Mouse (Mus musculus): Measurements from ENCODE around the gene Slc25a39. TPM values are rescaled to one million over a fixed set of nuclear protein-coding genes. Genes with fewer than 3 reads are reported as not detected.
"Not testable (repeated sequence)": the region's sequence is repeated elsewhere in the genome, so short reads cannot be mapped to it uniquely, and the experiment has no call there.

Slc25a39 gene
- polyA plus RNA-seq, 1 experiment from 2014 or later: 174 TPM

- WGBS: 19% methylated on average over 15 of the region's 15 CpGs
- H3K9me3 ChIP-seq: no peaks in the 10 kb centered on the region
- H3K27me3 ChIP-seq: peaks cover 44% of the 10 kb centered on the region
- ATAC-seq (ENCODE audit: insufficient number of reproducible peaks, insufficient read depth, low FRiP score, low TSS enrichment, low read depth): 0 out of 2 replicates have a peak, but pooled peaks have one; percentile 12
- peak overlapping the region; percentile 90 for H3K4me2 ChIP-seq
- H3K27ac ChIP-seq: no peak overlapping the region
- peaks cover 26% of the 10 kb centered on the region for H3K4me1 ChIP-seq (replicated peaks)
- H3K9ac ChIP-seq (replicated peaks): peak overlapping the region; percentile 40; the same call in 1 of the 2 replicates
- H3K4me3 ChIP-seq (replicated peaks): peak overlapping the region; percentile 44
- no peaks in the 10 kb centered on the region for H3K36me3 ChIP-seq
Measured at GRCm38 (mm10) chr11:102392441-102393237, 15.1 kb downstream of the Slc25a39 start.

- H3K4me2 ChIP-seq; H3K9me3 ChIP-seq; H3K9ac ChIP-seq (replicated peaks); ATAC-seq (ENCODE audit: insufficient number of reproducible peaks, insufficient read depth, low FRiP score, low TSS enrichment, low read depth); H3K36me3 ChIP-seq; H3K4me3 ChIP-seq (replicated peaks); H3K27ac ChIP-seq: not testable (repeated sequence)
- Histone ChIP-seq H3K4me1 (replicated peaks) (peaks cover 19% of the 10 kb centered on the region), H3K27me3 (peaks cover 17% of the 10 kb centered on the region)
- WGBS: 97% methylated on average over 4 of the region's 5 CpGs
Measured at GRCm38 (mm10) chr11:102389436-102389835, 18.3 kb downstream of the Slc25a39 start.

- no peaks in the 10 kb centered on the region for H3K36me3 ChIP-seq
- 65% methylated on average over 5 of the region's 5 CpGs for WGBS
Measured at GRCm38 (mm10) chr11:102386121-102386520, 21.6 kb downstream of the Slc25a39 start.

GRCm38 (mm10) chr11:102385075-102385474 is 22.7 kb downstream of the Slc25a39 start:
- H3K4me1 ChIP-seq (replicated peaks): no peaks in the 10 kb centered on the region
- H3K9me3 ChIP-seq: no peaks in the 10 kb centered on the region
- no peaks in the 10 kb centered on the region for H3K36me3 ChIP-seq
- 46% methylated on average over 4 of the region's 4 CpGs for WGBS
- H3K4me3 ChIP-seq (replicated peaks): no peak overlapping the region
- no peak overlapping the region for H3K4me2 ChIP-seq
- H3K27me3 ChIP-seq: 0 out of 2 replicates have a peak, but pooled peaks cover 5% of the 10 kb centered on the region
- no peak overlapping the region for H3K9ac ChIP-seq (replicated peaks)
- H3K27ac ChIP-seq: no peak overlapping the region
- no peak for ATAC-seq (ENCODE audit: insufficient number of reproducible peaks, insufficient read depth, low FRiP score, low TSS enrichment, low read depth)

More at GRCm38 (mm10) chr11:102386121-102386520, 21.6 kb downstream of the Slc25a39 start:
- Histone ChIP-seq H3K4me1 (replicated peaks) (no peaks in the 10 kb centered on the region), H3K9ac (replicated peaks) (no peak overlapping the region), H3K4me3 (replicated peaks) (no peak overlapping the region), H3K27ac (no peak overlapping the region), H3K4me2 (no peak overlapping the region), H3K9me3 (no peaks in the 10 kb centered on the region), H3K27me3 (0 out of 2 replicates have a peak, but pooled peaks cover 5% of the 10 kb centered on the region)
- ATAC-seq (ENCODE audit: insufficient number of reproducible peaks, insufficient read depth, low FRiP score, low TSS enrichment, low read depth): no peak

GRCm38 (mm10) chr11:102384418-102384817 is 23.3 kb downstream of the Slc25a39 start:
- Histone ChIP-seq H3K27ac (no peak overlapping the region), H3K27me3 (0 out of 2 replicates have a peak, but pooled peaks cover 5% of the 10 kb centered on the region), H3K4me1 (replicated peaks) (no peaks in the 10 kb centered on the region), H3K36me3 (no peaks in the 10 kb centered on the region), H3K9me3 (no peaks in the 10 kb centered on the region), H3K9ac (replicated peaks) (no peak overlapping the region), H3K4me2 (no peak overlapping the region), H3K4me3 (replicated peaks) (no peak overlapping the region)
- no peak for ATAC-seq (ENCODE audit: insufficient number of reproducible peaks, insufficient read depth, low FRiP score, low TSS enrichment, low read depth)
- WGBS: 78% methylated on average over 2 of the region's 2 CpGs

- no peak for ATAC-seq (ENCODE audit: insufficient number of reproducible peaks, insufficient read depth, low FRiP score, low TSS enrichment, low read depth)
- Histone ChIP-seq H3K27me3 (0 out of 2 replicates have a peak, but pooled peaks cover 5% of the 10 kb centered on the region), H3K9ac (replicated peaks) (no peak overlapping the region), H3K36me3 (no peaks in the 10 kb centered on the region), H3K4me1 (replicated peaks) (no peaks in the 10 kb centered on the region), H3K4me3 (replicated peaks) (no peak overlapping the region), H3K27ac (no peak overlapping the region), H3K9me3 (0 out of 2 replicates have a peak, but pooled peaks cover 4% of the 10 kb centered on the region), H3K4me2 (no peak overlapping the region)
- WGBS: 74% methylated on average over 1 of the region's 1 CpGs
Measured at GRCm38 (mm10) chr11:102383365-102384136, 24.2 kb downstream of the Slc25a39 start.

- H3K27ac ChIP-seq: no peak overlapping the region
- H3K9ac ChIP-seq (replicated peaks): no peak overlapping the region
- ATAC-seq (ENCODE audit: insufficient number of reproducible peaks, insufficient read depth, low FRiP score, low TSS enrichment, low read depth): no peak
- 91% methylated on average over 3 of the region's 3 CpGs for WGBS
- H3K36me3 ChIP-seq: no peaks in the 10 kb centered on the region
- no peaks in the 10 kb centered on the region for H3K4me1 ChIP-seq (replicated peaks)
- H3K9me3 ChIP-seq: 0 out of 2 replicates have a peak, but pooled peaks cover 4% of the 10 kb centered on the region
- 0 out of 2 replicates have a peak, but pooled peaks cover 5% of the 10 kb centered on the region for H3K27me3 ChIP-seq
- H3K4me2 ChIP-seq: no peak overlapping the region
- no peak overlapping the region for H3K4me3 ChIP-seq (replicated peaks)
Measured at GRCm38 (mm10) chr11:102382794-102383193, 25.0 kb downstream of the Slc25a39 start.

DNA sequence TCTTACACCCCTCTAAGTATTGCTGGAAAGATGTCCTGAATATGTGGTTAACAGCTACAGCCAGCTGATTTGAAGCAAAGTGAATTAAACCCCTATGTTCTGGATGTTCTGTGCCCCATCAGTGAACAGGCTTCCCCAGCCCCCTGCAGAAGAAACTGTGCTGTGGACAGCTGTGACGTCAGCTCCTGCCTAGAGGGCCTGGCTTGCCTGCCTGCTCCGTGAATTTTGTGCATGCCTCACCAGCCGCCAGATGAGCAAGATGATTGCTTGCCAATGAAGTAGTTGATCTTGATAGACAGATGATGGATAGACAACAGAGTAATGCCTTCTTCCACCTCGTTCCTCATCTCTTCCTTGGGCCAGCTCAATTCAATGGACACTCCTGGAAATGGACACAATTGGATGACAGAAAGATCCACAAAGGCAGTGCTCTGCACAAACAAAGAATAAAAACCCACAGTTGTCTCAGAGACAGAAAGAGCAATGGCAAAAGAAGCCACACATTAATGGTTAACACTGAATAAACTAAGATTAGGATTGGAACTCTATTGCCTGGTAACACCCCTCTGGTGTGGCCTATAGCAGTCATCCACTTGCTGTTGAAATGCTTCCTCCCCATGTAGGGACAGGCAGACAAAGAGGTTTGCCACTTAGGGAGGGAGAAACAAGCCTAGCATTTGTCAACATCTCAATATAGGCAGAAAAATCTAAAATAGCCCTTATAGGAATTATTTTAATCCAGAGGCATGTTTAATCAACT is 26.2 kb downstream of the Slc25a39 start:
- H3K27me3 ChIP-seq: peaks cover 8% of the 10 kb centered on the region; the same call in 1 of the 2 replicates
- H3K9me3 ChIP-seq: 0 out of 2 replicates have a peak, but pooled peaks cover 4% of the 10 kb centered on the region
- no peak overlapping the region for H3K4me3 ChIP-seq (replicated peaks)
- peaks cover 2% of the 10 kb centered on the region; the same call in 1 of the 2 replicates for H3K4me1 ChIP-seq (replicated peaks)
- ATAC-seq (ENCODE audit: insufficient number of reproducible peaks, insufficient read depth, low FRiP score, low TSS enrichment, low read depth): no peak
- no peak overlapping the region for H3K9ac ChIP-seq (replicated peaks)
- H3K36me3 ChIP-seq: no peaks in the 10 kb centered on the region
- 52% methylated on average over 4 of the region's 4 CpGs for whole genome bisulfite sequencing
- no peak overlapping the region for H3K4me2 ChIP-seq
- H3K27ac ChIP-seq: no peak overlapping the region

GRCm38 (mm10) chr11:102380091-102380490 is 27.7 kb downstream of the Slc25a39 start:
- H3K27me3 ChIP-seq: peaks cover 12% of the 10 kb centered on the region
- no peak overlapping the region for H3K4me2 ChIP-seq
- no peak overlapping the region for H3K9ac ChIP-seq (replicated peaks)
- no peak for ATAC-seq (ENCODE audit: insufficient number of reproducible peaks, insufficient read depth, low FRiP score, low TSS enrichment, low read depth)
- H3K27ac ChIP-seq: no peak overlapping the region
- no peak overlapping the region for H3K4me3 ChIP-seq (replicated peaks)
- WGBS: 84% methylated on average over 5 of the region's 5 CpGs
- H3K36me3 ChIP-seq: no peaks in the 10 kb centered on the region
- 0 out of 2 replicates have a peak, but pooled peaks cover 4% of the 10 kb centered on the region for H3K9me3 ChIP-seq
- peaks cover 16% of the 10 kb centered on the region for H3K4me1 ChIP-seq (replicated peaks)

DNA sequence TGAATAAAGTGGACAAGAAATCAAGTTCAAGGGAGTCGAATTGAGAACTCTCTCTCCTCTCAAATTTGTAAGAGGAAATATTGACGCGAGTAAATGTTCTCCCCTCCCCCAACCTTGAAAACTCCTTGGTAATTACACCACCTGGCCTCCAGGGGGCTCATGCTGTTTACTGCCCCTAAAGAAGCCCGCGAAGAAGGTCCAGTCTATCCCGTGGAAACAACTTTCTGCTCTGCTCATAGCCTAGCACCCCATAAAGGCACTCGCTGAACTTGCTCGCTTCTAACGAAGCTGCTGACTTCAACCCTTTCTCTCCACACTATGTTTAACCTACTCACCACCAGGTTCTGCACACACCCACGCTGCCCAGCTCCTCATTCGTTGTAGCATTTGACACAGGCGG is 30.6 kb downstream of the Slc25a39 start:
- Histone ChIP-seq H3K4me3 (replicated peaks) (no peak overlapping the region), H3K27ac (no peak overlapping the region), H3K4me1 (replicated peaks) (peaks cover 19% of the 10 kb centered on the region), H3K27me3 (peaks cover 38% of the 10 kb centered on the region), H3K4me2 (no peak overlapping the region), H3K36me3 (no peaks in the 10 kb centered on the region), H3K9ac (replicated peaks) (no peak overlapping the region), H3K9me3 (0 out of 2 replicates have a peak, but pooled peaks cover 4% of the 10 kb centered on the region)
- no peak for ATAC-seq (ENCODE audit: insufficient number of reproducible peaks, insufficient read depth, low FRiP score, low TSS enrichment, low read depth)
- WGBS: 58% methylated on average over 12 of the region's 12 CpGs

Data from limb, embryonic 12.5 days (tissue).